Mouse (Mus musculus) forebrain, embryonic 12.5 days (tissue): ENCODE measurements around the gene Mpv17l. TPM values are rescaled to one million over a fixed set of nuclear protein-coding genes. Genes with fewer than 3 reads are reported as not detected.
"Not testable (repeated sequence)": the region's sequence is repeated elsewhere in the genome, so short reads cannot be mapped to it uniquely, and the experiment has no call there.

Source experiments
- ATAC-seq: fragments of 200-750 bp; cut with Nextera tagmentation; 2 replicates; pipeline ENCODE4 v1.8.0; 2017; ENCODE audit warnings: moderate TSS enrichment; ENCODE audit not compliant: low FRiP score
- H3K27ac ChIP-seq: fragments of 300-500 bp; sonication (generic); 2 replicates; pipeline ENCODE4 v1.5.1; 2016; ENCODE audit warnings: mild to moderate bottlenecking
- H3K27me3 ChIP-seq: fragments of 300-500 bp; sonication (generic); 2 replicates; pipeline ENCODE4 v1.6.1; 2016; ENCODE audit warnings: mild to moderate bottlenecking
- H3K36me3 ChIP-seq: fragments of 300-500 bp; sonication (generic); replicated peaks from 2 replicates; pipeline ENCODE4 v1.6.1; 2016; ENCODE audit warnings: mild to moderate bottlenecking
- H3K4me1 ChIP-seq: fragments of 300-500 bp; sonication (generic); 2 replicates; pipeline ENCODE4 v1.6.1; 2016
- H3K4me2 ChIP-seq: fragments of 300-500 bp; sonication (generic); 2 replicates; pipeline ENCODE4 v1.6.1; 2016; ENCODE audit warnings: mild to moderate bottlenecking, moderate library complexity
- H3K4me3 ChIP-seq: fragments of 300-500 bp; sonication (generic); replicated peaks from 2 replicates; pipeline ENCODE4 v1.5.1; 2016; ENCODE audit warnings: mild to moderate bottlenecking
- H3K9ac ChIP-seq: fragments of 300-500 bp; sonication (generic); 2 replicates; pipeline ENCODE4 v1.6.1; 2016; ENCODE audit warnings: mild to moderate bottlenecking
- H3K9me3 ChIP-seq: fragments of 300-500 bp; sonication (generic); 2 replicates; pipeline ENCODE4 v1.6.1; 2016
- WGBS: fragments of 180-500 bp; shearing (Covaris S2); methylation state at CpG from one replicate; pipeline ENCODE4 v1.1.7; 2016; 5-methylcytosine and 5-hydroxymethylcytosine counted together
- polyA plus RNA-seq: library from polyadenylated mRNA; unstranded; fragments of >200 nt; fragmentation: Nextera tagmentation; extraction: Ambion mirVana; gene quantifications from 2 replicates; pipeline ENCODE4 v1.2.1, GENCODE M21; 2016

Gene Mpv17l
- polyA plus RNA-seq, 1 experiment from 2014 or later: 4.7 TPM

- Histone ChIP-seq H3K9me3 (no peaks in the 10 kb centered on the region), H3K4me1 (peaks cover 9% of the 10 kb centered on the region), H3K9ac (peak overlapping the region; percentile 66), H3K27me3 (peaks cover 20% of the 10 kb centered on the region), H3K4me3 (peak overlapping the region; percentile 69), H3K4me2 (peak overlapping the region; percentile 99), H3K36me3 (no peaks in the 10 kb centered on the region), H3K27ac (no peak overlapping the region)
- peak; percentile 75 for ATAC-seq
- WGBS: 4% methylated on average over 34 of the region's 34 CpGs
Observed at GRCm38 (mm10) chr16:13940847-13941395, 38.0 kb downstream of the Mpv17l start.

DNA sequence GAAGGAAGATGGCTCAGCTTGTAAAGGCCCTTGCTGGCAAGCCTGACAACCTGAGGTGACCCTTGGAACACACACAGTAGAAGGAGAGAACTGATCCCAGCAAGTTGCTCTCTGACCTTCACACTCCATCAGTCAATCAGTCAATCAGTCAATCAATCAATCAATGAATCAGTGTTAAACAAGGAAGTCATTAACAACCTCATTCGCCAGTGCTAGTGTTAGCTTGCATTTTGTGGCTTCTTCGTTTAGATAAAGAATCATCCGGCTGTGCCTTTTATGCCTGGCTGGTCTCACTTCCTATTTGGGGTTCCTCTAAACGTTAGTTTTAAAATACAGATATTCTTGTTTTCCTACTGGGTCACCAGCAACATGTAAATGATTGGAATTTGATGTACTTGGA lies 41.2 kb downstream of the Mpv17l start:
- Histone ChIP-seq H3K27me3 (peaks cover 20% of the 10 kb centered on the region), H3K4me1 (peaks cover 9% of the 10 kb centered on the region), H3K9me3 (no peaks in the 10 kb centered on the region), H3K9ac (no peak overlapping the region), H3K27ac (no peak overlapping the region), H3K36me3 (no peaks in the 10 kb centered on the region), H3K4me2 (no peak overlapping the region), H3K4me3 (no peak overlapping the region)
- 70% methylated on average over 4 of the region's 4 CpGs for WGBS
- ATAC-seq: no peak

GRCm38 (mm10) chr16:13944752-13945151 lies 41.8 kb downstream of the Mpv17l start:
- Histone ChIP-seq H3K9ac (no peak overlapping the region), H3K4me2 (no peak overlapping the region), H3K27me3 (peaks cover 20% of the 10 kb centered on the region), H3K36me3 (no peaks in the 10 kb centered on the region), H3K27ac (no peak overlapping the region), H3K4me1 (peaks cover 9% of the 10 kb centered on the region), H3K9me3 (no peaks in the 10 kb centered on the region), H3K4me3 (no peak overlapping the region)
- WGBS: 84% methylated on average over 5 of the region's 5 CpGs
- no peak for ATAC-seq

- H3K9me3 ChIP-seq: no peaks in the 10 kb centered on the region
- no peak overlapping the region for H3K4me3 ChIP-seq
- H3K36me3 ChIP-seq: no peaks in the 10 kb centered on the region
- peaks cover 20% of the 10 kb centered on the region for H3K27me3 ChIP-seq
- H3K4me2 ChIP-seq: no peak overlapping the region
- ATAC-seq: no peak
- peaks cover 9% of the 10 kb centered on the region for H3K4me1 ChIP-seq
- 79% methylated on average over 4 of the region's 4 CpGs for WGBS
- no peak overlapping the region for H3K27ac ChIP-seq
- no peak overlapping the region for H3K9ac ChIP-seq
Observed at GRCm38 (mm10) chr16:13945153-13945552, 42.2 kb downstream of the Mpv17l start.

- Histone ChIP-seq H3K4me3 (no peak overlapping the region), H3K4me2 (no peak overlapping the region), H3K9me3 (no peaks in the 10 kb centered on the region), H3K27me3 (peaks cover 12% of the 10 kb centered on the region), H3K36me3 (no peaks in the 10 kb centered on the region), H3K4me1 (peaks cover 2% of the 10 kb centered on the region), H3K9ac (no peak overlapping the region), H3K27ac (no peak overlapping the region)
- 73% methylated on average over 1 of the region's 1 CpGs for WGBS
- ATAC-seq: no peak
Observed at GRCm38 (mm10) chr16:13946306-13946705, 43.3 kb downstream of the Mpv17l start.

GRCm38 (mm10) chr16:13951245-13951644 lies 48.3 kb downstream of the Mpv17l start:
- WGBS: 71% methylated on average over 3 of the region's 3 CpGs

DNA sequence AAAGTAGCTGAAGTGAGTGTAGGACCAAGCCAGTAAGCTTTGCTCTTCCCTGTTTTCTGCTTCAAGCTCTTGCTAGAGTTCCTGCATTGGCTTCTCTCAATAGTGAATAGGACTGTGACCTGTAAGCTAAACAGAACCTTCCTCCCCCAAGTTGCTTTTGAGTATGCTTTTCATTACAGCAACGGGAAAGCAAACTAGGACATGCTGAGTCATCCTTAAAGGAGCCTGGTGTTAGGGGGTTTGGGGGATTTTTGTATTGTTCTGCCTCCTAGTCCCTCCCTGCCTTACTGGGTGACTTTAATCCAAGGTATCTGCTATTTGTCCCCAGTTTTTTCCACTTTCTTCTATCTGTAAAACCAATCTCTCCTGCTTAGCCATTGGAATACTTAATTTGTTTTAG lies 59.1 kb downstream of the Mpv17l start:
- no peak overlapping the region for H3K9ac ChIP-seq
- 15% methylated on average over 1 of the region's 1 CpGs for WGBS
- no peak for ATAC-seq
- H3K9me3 ChIP-seq: no peaks in the 10 kb centered on the region
- no peak overlapping the region for H3K4me3 ChIP-seq
- no peaks in the 10 kb centered on the region for H3K4me1 ChIP-seq
- no peak overlapping the region for H3K27ac ChIP-seq
- H3K27me3 ChIP-seq: no peaks in the 10 kb centered on the region
- H3K36me3 ChIP-seq: no peaks in the 10 kb centered on the region
- no peak overlapping the region for H3K4me2 ChIP-seq

More at GRCm38 (mm10) chr16:13951245-13951644, 48.3 kb downstream of the Mpv17l start:
- no peaks in the 10 kb centered on the region for H3K27me3 ChIP-seq
- no peaks in the 10 kb centered on the region for H3K9me3 ChIP-seq
- H3K4me3 ChIP-seq: no peak overlapping the region
- H3K36me3 ChIP-seq: no peaks in the 10 kb centered on the region
- no peaks in the 10 kb centered on the region for H3K4me1 ChIP-seq
- H3K27ac ChIP-seq: no peak overlapping the region
- no peak overlapping the region for H3K4me2 ChIP-seq
- ATAC-seq: no peak
- no peak overlapping the region for H3K9ac ChIP-seq

GRCm38 (mm10) chr16:13969096-13969495 lies 66.1 kb downstream of the Mpv17l start:
- H3K27me3 ChIP-seq: no peaks in the 10 kb centered on the region
- H3K4me2 ChIP-seq: no peak overlapping the region
- no peaks in the 10 kb centered on the region for H3K36me3 ChIP-seq
- H3K9ac ChIP-seq: no peak overlapping the region
- no peak overlapping the region for H3K27ac ChIP-seq
- 94% methylated on average over 1 of the region's 1 CpGs for WGBS
- no peak overlapping the region for H3K4me3 ChIP-seq
- H3K4me1 ChIP-seq: no peaks in the 10 kb centered on the region
- no peaks in the 10 kb centered on the region for H3K9me3 ChIP-seq
- no peak for ATAC-seq

GRCm38 (mm10) chr16:13972051-13972450 lies 69.1 kb downstream of the Mpv17l start:
- Histone ChIP-seq H3K27me3 (no peaks in the 10 kb centered on the region), H3K4me3 (no peak overlapping the region), H3K27ac (no peak overlapping the region)

GRCm38 (mm10) chr16:13976358-13976896 lies 73.5 kb downstream of the Mpv17l start:
- H3K9me3 ChIP-seq, ATAC-seq, H3K4me1 ChIP-seq, H3K9ac ChIP-seq, H3K27me3 ChIP-seq, H3K27ac ChIP-seq, H3K4me2 ChIP-seq, H3K36me3 ChIP-seq, H3K4me3 ChIP-seq: not testable (repeated sequence)
- WGBS: 82% methylated on average over 4 of the region's 4 CpGs

More at GRCm38 (mm10) chr16:13972051-13972450, 69.1 kb downstream of the Mpv17l start:
- H3K4me1 ChIP-seq: no peaks in the 10 kb centered on the region
- no peaks in the 10 kb centered on the region for H3K36me3 ChIP-seq
- H3K9me3 ChIP-seq: 0 out of 2 replicates have a peak, but pooled peaks cover 3% of the 10 kb centered on the region
- H3K4me2 ChIP-seq: no peak overlapping the region
- ATAC-seq: no peak
- no peak overlapping the region for H3K9ac ChIP-seq
- WGBS: 89% methylated on average over 8 of the region's 8 CpGs

DNA sequence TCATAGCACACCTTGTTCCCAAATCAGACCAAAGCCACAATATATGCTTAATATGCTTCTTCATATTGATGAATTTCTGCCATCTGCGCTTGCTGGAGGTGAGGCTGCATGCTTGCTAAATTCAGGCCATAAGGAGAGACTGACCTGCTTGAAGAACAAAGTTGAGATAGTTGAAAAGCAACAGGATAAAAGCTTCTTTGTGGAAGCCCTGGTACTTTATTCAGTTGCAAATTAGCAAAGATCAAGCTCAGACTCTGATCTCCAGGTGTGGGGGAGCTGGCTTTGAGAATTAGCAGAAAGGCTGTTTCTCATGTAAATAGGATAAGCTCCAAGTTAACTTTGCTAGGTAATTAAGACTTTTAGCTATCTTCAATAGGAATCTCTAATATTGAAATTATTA lies 74.1 kb downstream of the Mpv17l start:
- H3K9me3 ChIP-seq, H3K36me3 ChIP-seq, H3K27me3 ChIP-seq, ATAC-seq, H3K9ac ChIP-seq, H3K27ac ChIP-seq, H3K4me1 ChIP-seq, H3K4me3 ChIP-seq, H3K4me2 ChIP-seq: not testable (repeated sequence)
- WGBS: 47% methylated on average over 1 of the region's 1 CpGs

- not testable (repeated sequence) for ATAC-seq, H3K36me3 ChIP-seq, H3K9ac ChIP-seq, H3K4me2 ChIP-seq, H3K27me3 ChIP-seq, H3K27ac ChIP-seq, H3K4me1 ChIP-seq, H3K4me3 ChIP-seq, H3K9me3 ChIP-seq
- 72% methylated on average over 3 of the region's 3 CpGs for WGBS
Observed at GRCm38 (mm10) chr16:13981726-13982125, 78.8 kb downstream of the Mpv17l start.

GRCm38 (mm10) chr16:13983161-13983560 lies 80.2 kb downstream of the Mpv17l start:
- Histone ChIP-seq H3K27ac (no peak overlapping the region), H3K36me3 (no peaks in the 10 kb centered on the region), H3K4me3 (no peak overlapping the region), H3K4me1 (peaks cover 11% of the 10 kb centered on the region; the same call in 1 of the 2 replicates), H3K9me3 (no peaks in the 10 kb centered on the region), H3K27me3 (no peaks in the 10 kb centered on the region), H3K4me2 (no peak overlapping the region), H3K9ac (no peak overlapping the region)
- no peak for ATAC-seq
- WGBS: 78% methylated on average over 5 of the region's 5 CpGs
